Mouse (Mus musculus) lung, postnatal 14 days (tissue): Measurements from ENCODE around the gene Aifm3.
"Not testable (repeated sequence)": the region's sequence is repeated elsewhere in the genome, so short reads cannot be mapped to it uniquely, and the experiment has no call there.

Experiments used
- DNase-seq: peaks from one replicate; pipeline ENCODE4 v3.0.0; 2021

The Aifm3 gene

GRCm38 (mm10) chr16:17502681-17503080 lies 13.3 kb downstream of the Aifm3 start:
- no peak for DNase-seq

GRCm38 (mm10) chr16:17507018-17507552 lies 17.7 kb downstream of the Aifm3 start:
- DNase-seq, result no peak

GRCm38 (mm10) chr16:17508031-17508430 lies 18.6 kb downstream of the Aifm3 start:
- not testable (repeated sequence) for DNase-seq

- peak; percentile 87 for DNase-seq
Measured at GRCm38 (mm10) chr16:17508546-17509239, 19.3 kb downstream of the Aifm3 start, which contains the start of gene Lztr1. Gene Lztr1, plus strand, starts transcription at chr16:17508688.

- no peak for DNase-seq
Measured at GRCm38 (mm10) chr16:17509240-17509597, 19.8 kb downstream of the Aifm3 start.

GRCm38 (mm10) chr16:17510143-17510542 lies 20.7 kb downstream of the Aifm3 start:
- no peak for DNase-seq

GRCm38 (mm10) chr16:17510686-17511085 lies 21.3 kb downstream of the Aifm3 start:
- peak; percentile 16 for DNase-seq

GRCm38 (mm10) chr16:17511431-17511830 lies 22.0 kb downstream of the Aifm3 start:
- DNase-seq, result no peak

- no peak for DNase-seq
Measured at GRCm38 (mm10) chr16:17518910-17519309, 29.5 kb downstream of the Aifm3 start.

- DNase-seq, result no peak
Measured at GRCm38 (mm10) chr16:17524156-17524555, 34.7 kb downstream of the Aifm3 start.

- no peak for DNase-seq
Measured at GRCm38 (mm10) chr16:17525524-17525923, 36.1 kb downstream of the Aifm3 start.

- no peak for DNase-seq
Measured at GRCm38 (mm10) chr16:17526223-17526622, 36.8 kb downstream of the Aifm3 start.

- DNase-seq, result no peak
Measured at GRCm38 (mm10) chr16:17527606-17528005, 38.2 kb downstream of the Aifm3 start.

- DNase-seq, result no peak
Measured at GRCm38 (mm10) chr16:17528276-17528675, 38.9 kb downstream of the Aifm3 start.

- DNase-seq, result no peak
Measured at GRCm38 (mm10) chr16:17529981-17530586, 40.7 kb downstream of the Aifm3 start.

GRCm38 (mm10) chr16:17530640-17531288 lies 41.4 kb downstream of the Aifm3 start, which contains the start of gene Thap7:
Gene Thap7, minus strand, starts transcription at chr16:17531136.
- peak; percentile 97 for DNase-seq

- DNase-seq, result peak; percentile 23
Measured at GRCm38 (mm10) chr16:17532271-17532670, 42.9 kb downstream of the Aifm3 start.

- no peak for DNase-seq
Measured at GRCm38 (mm10) chr16:17532676-17533329, 43.4 kb downstream of the Aifm3 start.

- no peak for DNase-seq
Measured at GRCm38 (mm10) chr16:17536584-17536983, 47.2 kb downstream of the Aifm3 start.

- no peak for DNase-seq
Measured at GRCm38 (mm10) chr16:17542632-17543031, 53.2 kb downstream of the Aifm3 start.

- no peak for DNase-seq
Measured at GRCm38 (mm10) chr16:17552837-17553236, 63.4 kb downstream of the Aifm3 start.

- DNase-seq, result peak; percentile 68
Measured at GRCm38 (mm10) chr16:17553910-17554685, 64.7 kb downstream of the Aifm3 start.
